27 mouse cellular contexts compared by ENCODE assay signal in genomic region chr8:83074248-83074647, GRCm38 (mm10).
"Had no signal": no experiment of that assay in that cellular context is flagged by ENCODE, and none has a peak within 500 bp of the region (broad histone marks: within the 10 kb centered on the region; RNA-seq: fewer than 3 reads in every experiment).

No protein-coding gene starts in this region.

- ATAC-seq: forebrain, embryonic 13.5 days; forebrain, embryonic 14.5 days; forebrain, embryonic 15.5 days; forebrain, embryonic 16.5 days; forebrain, postnatal 0 days had no signal

- H3K4me3 ChIP-seq: embryonic facial prominence, embryonic 10.5 days; embryonic facial prominence, embryonic 12.5 days; embryonic facial prominence, embryonic 13.5 days; embryonic facial prominence, embryonic 15.5 days; erythroblast, embryonic 14.5 days; forebrain, embryonic 10.5 days; forebrain, embryonic 12.5 days; forebrain, embryonic 13.5 days; forebrain, embryonic 15.5 days; gastrocnemius, adult 2 months; heart, adult 2 months had no signal

- H3K36me3 ChIP-seq: embryonic facial prominence, embryonic 10.5 days; embryonic facial prominence, embryonic 12.5 days; embryonic facial prominence, embryonic 15.5 days; forebrain, embryonic 10.5 days; forebrain, embryonic 12.5 days; forebrain, embryonic 15.5 days had no signal

- DNase-seq: cerebellum, adult 8-10 months; cerebellum, adult 9-10 months; cerebellum, adult 9-11 months; cerebellum, postnatal 10 days; cerebellum, postnatal 14 days; cerebellum, postnatal 25 days; cerebellum, postnatal 36 days; embryo, embryonic 11 days; forebrain, postnatal 0 days; gastrocnemius, adult 2 months; gastrocnemius, postnatal 10 days; gastrocnemius, postnatal 14 days; gastrocnemius, postnatal 25 days; gastrocnemius, postnatal 36 days; heart, adult 18-20 months; heart, adult 2 months had no signal

- H3K9me3 ChIP-seq: embryonic facial prominence, embryonic 10.5 days; embryonic facial prominence, embryonic 12.5 days; embryonic facial prominence, embryonic 13.5 days; embryonic facial prominence, embryonic 15.5 days; forebrain, embryonic 10.5 days; forebrain, embryonic 12.5 days; forebrain, embryonic 13.5 days; forebrain, embryonic 15.5 days had no signal

- H3K9ac ChIP-seq: embryonic facial prominence, embryonic 12.5 days; embryonic facial prominence, embryonic 13.5 days; embryonic facial prominence, embryonic 15.5 days; forebrain, embryonic 12.5 days; forebrain, embryonic 13.5 days; forebrain, embryonic 15.5 days; forebrain, postnatal 0 days had no signal

- H3K4me2 ChIP-seq: embryonic facial prominence, embryonic 12.5 days; embryonic facial prominence, embryonic 13.5 days; embryonic facial prominence, embryonic 15.5 days; forebrain, embryonic 12.5 days; forebrain, embryonic 13.5 days; forebrain, embryonic 15.5 days had no signal

- H3K27me3 ChIP-seq: embryonic facial prominence, embryonic 12.5 days; embryonic facial prominence, embryonic 13.5 days; embryonic facial prominence, embryonic 15.5 days; forebrain, embryonic 12.5 days; forebrain, embryonic 13.5 days; forebrain, embryonic 15.5 days had no signal

- H3K4me1 ChIP-seq: forebrain, embryonic 12.5 days; forebrain, embryonic 13.5 days; forebrain, embryonic 15.5 days had no signal

- H3K27ac ChIP-seq: embryonic facial prominence, embryonic 10.5 days; embryonic facial prominence, embryonic 12.5 days; embryonic facial prominence, embryonic 13.5 days; embryonic facial prominence, embryonic 15.5 days; forebrain, embryonic 10.5 days; forebrain, embryonic 12.5 days; forebrain, embryonic 13.5 days; forebrain, embryonic 15.5 days; gastrocnemius, adult 2 months; heart, adult 2 months had no signal
